Mouse (Mus musculus) thymus, adult 2 months (tissue): ENCODE data around the gene Klk1b3. TPM values are rescaled to one million over a fixed set of nuclear protein-coding genes. Genes with fewer than 3 reads are reported as not detected.
"Not testable (repeated sequence)": the region's sequence is repeated elsewhere in the genome, so short reads cannot be mapped to it uniquely, and the experiment has no call there.

Experiments used
- DNase-seq: peaks from one replicate; pipeline ENCODE4 v3.0.0; 2021
- H3K27ac ChIP-seq: fragments of 200-500 bp; 2 replicates; pipeline ENCODE4 v1.5.1; 2012; ENCODE audit warnings: low read length, control low read depth; ENCODE audit not compliant: control insufficient read depth, insufficient read depth
- H3K27me3 ChIP-seq: fragments of 200-500 bp; 2 replicates; pipeline ENCODE4 v1.6.1; 2012; ENCODE audit warnings: mild to moderate bottlenecking, low read length, moderate library complexity, mixed read lengths; ENCODE audit not compliant: control insufficient read depth, insufficient read depth
- H3K36me3 ChIP-seq: fragments of 200-500 bp; 2 replicates; pipeline ENCODE4 v1.6.1; 2012; ENCODE audit warnings: mild to moderate bottlenecking, low read length, moderate library complexity; ENCODE audit not compliant: control insufficient read depth, insufficient read depth
- H3K4me1 ChIP-seq: fragments of 200-500 bp; replicated peaks from 2 replicates; pipeline ENCODE4 v1.6.1; 2012; ENCODE audit warnings: low read length; ENCODE audit not compliant: control insufficient read depth, insufficient read depth
- H3K4me3 ChIP-seq: fragments of 200-500 bp; 2 replicates; pipeline ENCODE4 v1.5.1; 2012; ENCODE audit warnings: mild to moderate bottlenecking, low read length, control low read depth, moderate library complexity; ENCODE audit not compliant: control insufficient read depth, insufficient read depth
- CTCF ChIP-seq: fragments of 200-500 bp; IDR thresholded peaks from 2 replicates; pipeline ENCODE4 v1.5.1; 2012; ENCODE audit warnings: mild to moderate bottlenecking, control low read depth, low read length, moderate library complexity, borderline replicate concordance; ENCODE audit not compliant: control insufficient read depth, poor library complexity, insufficient read depth; ENCODE audit errors: extremely low read depth
- POLR2A ChIP-seq: fragments of 200-500 bp; IDR thresholded peaks from 2 replicates; pipeline ENCODE4 v1.6.1; 2012; ENCODE audit warnings: mild to moderate bottlenecking, low read length, control low read depth, moderate library complexity; ENCODE audit not compliant: control insufficient read depth, poor library complexity, insufficient read depth; ENCODE audit errors: extremely low read depth
- whole genome bisulfite sequencing: fragments of 180-500 bp; shearing (Covaris S2); methylation state at CpG from one replicate; pipeline ENCODE4 v1.1.7; 2018; 5-methylcytosine and 5-hydroxymethylcytosine counted together
- polyA plus RNA-seq: library from polyadenylated mRNA; depleted of rRNA; stranded (reverse); fragments of >200 nt; gene quantifications from 2 replicates; pipeline ENCODE4 v1.2.3, GENCODE M21; 2012

Gene Klk1b3
- polyA plus RNA-seq, 1 experiment, result 0.97 TPM

- no peak for DNase-seq
- no peaks in the 10 kb centered on the region for H3K4me1 ChIP-seq
- WGBS, result 96% methylated on average over 1 of the region's 1 CpGs
- no peak for TF ChIP-seq CTCF
- no peak for TF ChIP-seq POLR2A
- H3K36me3 ChIP-seq, result no peaks in the 10 kb centered on the region
- no peak within 1 kb of the TSS for H3K27ac ChIP-seq
- no peak within 1 kb of the TSS for H3K4me3 ChIP-seq
- no peaks in the 10 kb centered on the region for H3K27me3 ChIP-seq
These were observed 17.7 kb downstream of the Klk1b3 start, which contains the start of gene Klk1b5 for GRCm38 (mm10) chr7:44215645-44216044. TSS of gene Klk1b5 (plus strand) at chr7:44215945.

DNA sequence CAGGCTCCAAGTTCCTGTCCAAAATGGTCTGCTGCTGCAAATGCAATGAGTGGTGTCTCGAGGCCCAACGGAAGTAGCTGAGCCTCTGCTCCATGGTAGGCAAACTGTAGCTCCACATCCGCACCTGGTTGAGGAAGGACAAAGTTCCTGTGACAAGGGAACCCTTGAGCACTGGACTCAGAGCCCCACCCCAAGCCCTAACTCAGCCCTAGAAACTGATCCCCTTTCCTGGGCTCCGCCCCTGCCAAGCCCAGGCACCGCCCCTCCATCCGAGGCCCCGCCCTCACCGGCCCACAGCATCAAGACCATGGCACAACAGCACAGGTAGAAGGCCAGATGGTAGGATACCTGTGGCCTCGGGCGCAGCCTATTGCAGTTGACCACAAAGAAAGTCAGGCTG lies 23.6 kb downstream of the Klk1b3 start:
- WGBS, result 71% methylated on average over 10 of the region's 10 CpGs
- H3K4me3 ChIP-seq, H3K27ac ChIP-seq, H3K4me1 ChIP-seq, DNase-seq, H3K36me3 ChIP-seq, H3K27me3 ChIP-seq: not testable (repeated sequence)

GRCm38 (mm10) chr7:44222335-44222734 lies 24.3 kb downstream of the Klk1b3 start:
- H3K4me3 ChIP-seq, DNase-seq, H3K4me1 ChIP-seq, H3K27me3 ChIP-seq, H3K36me3 ChIP-seq, H3K27ac ChIP-seq: not testable (repeated sequence)
- 81% methylated on average over 6 of the region's 6 CpGs for WGBS

DNA sequence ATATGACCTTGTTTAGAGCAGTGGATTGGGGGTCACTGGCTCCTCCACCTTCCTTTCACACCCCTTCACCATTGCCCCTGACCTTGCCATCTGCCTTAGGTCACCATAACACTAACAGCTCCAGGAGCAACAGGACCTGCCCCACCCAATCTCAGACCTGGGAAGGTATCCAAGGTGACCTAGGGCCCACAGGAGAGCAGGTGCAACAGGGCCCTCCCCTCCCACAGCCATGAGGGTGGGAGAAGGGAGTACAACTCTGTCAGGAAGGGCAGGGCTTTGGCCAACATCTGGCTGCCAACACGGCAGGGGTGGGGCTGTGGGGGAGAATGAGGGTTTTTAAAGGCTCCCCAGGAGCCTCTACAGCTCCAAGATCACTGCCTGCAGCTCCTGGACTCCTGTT lies 27.1 kb downstream of the Klk1b3 start, which contains the start of gene Klk1:
TSS of gene Klk1 (plus strand) at position 285 of the 400 bp plus-strand sequence.
- no peak for DNase-seq
- H3K27me3 ChIP-seq, result no peaks in the 10 kb centered on the region
- H3K4me1 ChIP-seq, result no peaks in the 10 kb centered on the region
- 40% methylated on average over 1 of the region's 1 CpGs for WGBS
- no peak within 1 kb of the TSS for H3K27ac ChIP-seq
- TF ChIP-seq POLR2A (no peak), CTCF (no peak)
- no peaks in the 10 kb centered on the region for H3K36me3 ChIP-seq
- H3K4me3 ChIP-seq, result no peak within 1 kb of the TSS

DNA sequence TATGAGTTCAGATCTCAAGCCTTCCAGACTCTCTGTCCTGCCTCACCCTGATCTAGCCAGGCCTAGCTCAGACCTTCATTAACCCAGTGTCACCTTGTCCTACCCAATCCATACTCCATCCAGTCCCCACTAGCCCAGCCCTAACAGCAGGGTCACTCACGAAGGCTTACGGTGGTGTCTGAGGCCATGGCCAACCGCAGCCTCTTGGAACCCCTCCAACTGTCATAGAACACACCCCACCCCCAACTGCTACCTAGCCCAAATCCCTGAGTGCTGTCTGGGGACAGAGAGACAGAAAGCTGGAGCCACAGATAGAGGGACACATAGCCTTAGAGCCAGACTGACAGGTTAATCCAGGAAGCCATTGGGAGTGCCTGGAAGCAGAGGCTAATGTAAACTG lies 37.9 kb downstream of the Klk1b3 start, which contains the start of gene Gm36864:
TSS of gene Gm36864 (plus strand) at position 269 of the 400 bp plus-strand sequence.
- no peaks in the 10 kb centered on the region for H3K27me3 ChIP-seq
- DNase-seq, result no peak
- 82% methylated on average over 3 of the region's 3 CpGs for WGBS

GRCm38 (mm10) chr7:44239913-44240312 lies 41.9 kb downstream of the Klk1b3 start:
- TF ChIP-seq POLR2A, result no peak
- no peak for TF ChIP-seq CTCF
- no peak overlapping the region for H3K27ac ChIP-seq
- 44% methylated on average over 2 of the region's 2 CpGs for WGBS

More for the DNA sequence above, 37.9 kb downstream of the Klk1b3 start, which contains the start of gene Gm36864:
- TF ChIP-seq POLR2A (no peak), CTCF (no peak)
- Histone ChIP-seq H3K27ac (no peak within 1 kb of the TSS), H3K4me3 (no peak within 1 kb of the TSS), H3K4me1 (no peaks in the 10 kb centered on the region), H3K36me3 (no peaks in the 10 kb centered on the region)

GRCm38 (mm10) chr7:44240712-44241111 lies 42.7 kb downstream of the Klk1b3 start:
- TF ChIP-seq CTCF, result no peak
- no peak for TF ChIP-seq POLR2A
- no peak overlapping the region for H3K27ac ChIP-seq
- H3K4me3 ChIP-seq, result no peak overlapping the region
- peaks cover 4% of the 10 kb centered on the region; the same call in 1 of the 2 replicates for H3K4me1 ChIP-seq
- H3K36me3 ChIP-seq, result no peaks in the 10 kb centered on the region
- DNase-seq, result no peak
- whole genome bisulfite sequencing, result 63% methylated on average over 1 of the region's 1 CpGs
- no peaks in the 10 kb centered on the region for H3K27me3 ChIP-seq

More at GRCm38 (mm10) chr7:44239913-44240312, 41.9 kb downstream of the Klk1b3 start:
- DNase-seq, result no peak
- no peaks in the 10 kb centered on the region for H3K36me3 ChIP-seq
- H3K4me1 ChIP-seq, result no peaks in the 10 kb centered on the region
- no peak overlapping the region for H3K4me3 ChIP-seq
- no peaks in the 10 kb centered on the region for H3K27me3 ChIP-seq
